Mouse (Mus musculus) hematopoietic stem cell, adult 5-6 weeks (primary cell): ENCODE results near the gene Gm21913. TPM values are rescaled to one million over a fixed set of nuclear protein-coding genes. Genes with fewer than 3 reads are reported as not detected.
"Not testable (repeated sequence)": the region's sequence is repeated elsewhere in the genome, so short reads cannot be mapped to it uniquely, and the experiment has no call there.

ENCODE experiments used
- ATAC-seq, 2 experiments: fragments of 125-278 bp in 1 of 2; replicated peaks in 1 of 2; 2 replicates each; pipeline ENCODE4 v1.8.0; 2016 to 2017; ENCODE audit warnings: inconsistent platforms in 2 of 2, mild to moderate bottlenecking in 2 of 2, moderate number of reproducible peaks in 2 of 2, low read depth in 1 of 2, moderate TSS enrichment in 1 of 2; ENCODE audit not compliant: low FRiP score in 2 of 2, poor library complexity in 2 of 2, severe bottlenecking in 2 of 2, insufficient read depth in 1 of 2, low TSS enrichment in 1 of 2
- total RNA-seq: library from RNA; stranded (forward); fragments of 172-1452, 232-1000 nt; gene quantifications from 2 replicates; pipeline ENCODE4 v1.2.3, GENCODE M21; 2017

The Gm21913 gene
- not detected in 2 replicates for total RNA-seq

DNA sequence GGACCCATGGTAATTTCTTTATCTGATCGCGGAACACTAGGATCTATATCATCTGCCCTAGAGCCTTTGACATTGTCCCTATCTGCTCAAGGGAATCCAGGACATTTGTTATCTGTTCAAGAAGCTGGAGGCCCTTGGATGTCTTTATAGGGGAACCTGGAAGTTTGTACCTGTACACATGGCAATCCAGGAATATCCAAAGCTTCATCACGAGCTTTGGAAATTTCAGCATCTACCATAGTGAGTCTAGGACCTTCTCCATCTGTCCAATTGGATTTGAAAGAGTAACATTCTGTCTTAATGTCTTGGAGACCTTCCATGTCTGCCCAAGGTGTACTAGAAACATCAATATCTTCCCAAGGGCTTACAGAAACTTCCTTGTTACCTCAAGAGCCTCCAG lies at the start of gene Gm21913:
Gm21913 (plus strand) TSS at position 301 of the 400 bp plus-strand sequence.
- not testable (repeated sequence) for ATAC-seq

Other genes starting within 250 kb of the Gm21913 start
- not detected in 2 replicates for gene Gm29110, start 153.4 kb upstream of the Gm21913 start, total RNA-seq